Mouse (Mus musculus): Measurements from ENCODE around the gene Gm1330.
"Not testable (repeated sequence)": the region's sequence is repeated elsewhere in the genome, so short reads cannot be mapped to it uniquely, and the experiment has no call there.

Gm1330 gene

GRCm38 (mm10) chr2:149003151-149003550 is at the start of gene Gm1330:
Gene Gm1330 (minus strand): TSS chr2:149003251.
- DNase-seq (ENCODE audit: low spot score in 2 of 2), result no peak

- not testable (repeated sequence) for DNase-seq (ENCODE audit: low spot score in 2 of 2)
Measured at GRCm38 (mm10) chr2:149017137-149017536, 14.1 kb upstream of the Gm1330 start, which contains the start of gene Gm10750. Gene Gm10750 (minus strand): TSS chr2:149017237.

- DNase-seq (ENCODE audit: low spot score in 2 of 2), result no peak
Measured at GRCm38 (mm10) chr2:149004826-149005225, 1.8 kb upstream of the Gm1330 start.

- DNase-seq (ENCODE audit: low spot score in 2 of 2), result no peak
Measured at GRCm38 (mm10) chr2:148995133-148995532, 7.9 kb downstream of the Gm1330 start.

All from spleen, postnatal 10 days (tissue).